Mouse (Mus musculus): ENCODE results near the gene Vmn2r4. TPM values are rescaled to one million over a fixed set of nuclear protein-coding genes. Genes with fewer than 3 reads are reported as not detected.
"Not testable (repeated sequence)": the region's sequence is repeated elsewhere in the genome, so short reads cannot be mapped to it uniquely, and the experiment has no call there.

The Vmn2r4 gene
- polyA plus RNA-seq (2015; fragmentation: Nextera tagmentation; extraction: Ambion mirVana): not detected in 2 replicates

- not testable (repeated sequence) for H3K4me2 ChIP-seq; H3K9ac ChIP-seq; H3K4me3 ChIP-seq; H3K27ac ChIP-seq (replicated peaks); ATAC-seq (ENCODE audit: low read depth); H3K4me1 ChIP-seq (replicated peaks); H3K27me3 ChIP-seq; H3K9me3 ChIP-seq; H3K36me3 ChIP-seq
- 83% methylated on average over 3 of the region's 3 CpGs for WGBS
Observed at GRCm38 (mm10) chr3:64415268-64415667, at the start of gene Vmn2r4. TSS of gene Vmn2r4 (minus strand) at chr3:64415368.

GRCm38 (mm10) chr3:64434261-64434660 is 19.1 kb upstream of the Vmn2r4 start:
- not testable (repeated sequence) for H3K9ac ChIP-seq; H3K36me3 ChIP-seq; ATAC-seq (ENCODE audit: low read depth); H3K4me1 ChIP-seq (replicated peaks); H3K27ac ChIP-seq (replicated peaks); H3K9me3 ChIP-seq; H3K27me3 ChIP-seq; H3K4me3 ChIP-seq; H3K4me2 ChIP-seq
- WGBS: 92% methylated on average over 7 of the region's 7 CpGs

GRCm38 (mm10) chr3:64428117-64428798 is 13.1 kb upstream of the Vmn2r4 start:
- H3K4me2 ChIP-seq; H3K27me3 ChIP-seq; H3K4me3 ChIP-seq; H3K9ac ChIP-seq; H3K4me1 ChIP-seq (replicated peaks); H3K9me3 ChIP-seq; H3K36me3 ChIP-seq; H3K27ac ChIP-seq (replicated peaks): not testable (repeated sequence)
- peak; percentile 67 for ATAC-seq (ENCODE audit: low read depth)
- 56% methylated on average over 6 of the region's 6 CpGs for WGBS

- H3K27me3 ChIP-seq; H3K9me3 ChIP-seq; ATAC-seq (ENCODE audit: low read depth); H3K27ac ChIP-seq (replicated peaks); H3K9ac ChIP-seq; H3K4me1 ChIP-seq (replicated peaks); H3K36me3 ChIP-seq; H3K4me3 ChIP-seq; H3K4me2 ChIP-seq: not testable (repeated sequence)
- 93% methylated on average over 1 of the region's 1 CpGs for WGBS
Observed at GRCm38 (mm10) chr3:64422141-64422540, 7.0 kb upstream of the Vmn2r4 start.

- WGBS: 75% methylated on average over 1 of the region's 1 CpGs
- H3K9ac ChIP-seq: not testable (repeated sequence)
Observed at GRCm38 (mm10) chr3:64417477-64417876, 2.3 kb upstream of the Vmn2r4 start.

GRCm38 (mm10) chr3:64414253-64414652 is 915 bp downstream of the Vmn2r4 start:
- ATAC-seq (ENCODE audit: low read depth); H3K4me2 ChIP-seq; H3K4me3 ChIP-seq; H3K36me3 ChIP-seq; H3K9me3 ChIP-seq; H3K27me3 ChIP-seq; H3K4me1 ChIP-seq (replicated peaks); H3K9ac ChIP-seq; H3K27ac ChIP-seq (replicated peaks): not testable (repeated sequence)

More at GRCm38 (mm10) chr3:64417477-64417876, 2.3 kb upstream of the Vmn2r4 start:
- H3K27ac ChIP-seq (replicated peaks); ATAC-seq (ENCODE audit: low read depth); H3K27me3 ChIP-seq; H3K4me2 ChIP-seq; H3K4me1 ChIP-seq (replicated peaks); H3K36me3 ChIP-seq; H3K4me3 ChIP-seq; H3K9me3 ChIP-seq: not testable (repeated sequence)

- no peak; the same call in 1 of the 2 replicates for ATAC-seq (ENCODE audit: low read depth)
- Histone ChIP-seq H3K9ac (no peak overlapping the region), H3K9me3 (no peaks in the 10 kb centered on the region), H3K4me3 (no peak overlapping the region), H3K4me2 (no peak overlapping the region), H3K27me3 (no peaks in the 10 kb centered on the region), H3K4me1 (replicated peaks) (0 out of 2 replicates have a peak, but pooled peaks cover 4% of the 10 kb centered on the region), H3K36me3 (no peaks in the 10 kb centered on the region), H3K27ac (replicated peaks) (no peak overlapping the region)
- 66% methylated on average over 2 of the region's 2 CpGs for WGBS
Observed at GRCm38 (mm10) chr3:64359286-64360035, 55.7 kb downstream of the Vmn2r4 start.

Other genes with a start within 250 kb of the Vmn2r4 start
- not detected in 2 replicates for gene Vmn2r3, start 125.7 kb downstream of the Vmn2r4 start, polyA plus RNA-seq (2015; fragmentation: Nextera tagmentation; extraction: Ambion mirVana)
- not detected in 2 replicates for gene Vmn2r5, start 94.5 kb upstream of the Vmn2r4 start, polyA plus RNA-seq (2015; fragmentation: Nextera tagmentation; extraction: Ambion mirVana)
- not detected in 2 replicates for gene Vmn2r6, start 150.5 kb upstream of the Vmn2r4 start, polyA plus RNA-seq (2015; fragmentation: Nextera tagmentation; extraction: Ambion mirVana)